ENCODE assay signal across 8 mouse cellular contexts in genomic region chr17:57061069-57061468, GRCm38 (mm10). TPM values are rescaled to one million over a fixed set of nuclear protein-coding genes. Genes with fewer than 3 reads are reported as not detected.
DNase-seq lines count a peak whose midpoint lies in the region; ATAC-seq and TF ChIP-seq lines count a peak whose summit lies in the region.

No protein-coding gene starts in this region.

- no peak overlapping the region for H3K27ac ChIP-seq in left cerebral cortex, adult 2 months
- H3K27ac ChIP-seq in embryonic facial prominence, embryonic 12.5 days = no peak overlapping the region
- no peak overlapping the region for H3K27ac ChIP-seq in midbrain, embryonic 11.5 days (ENCODE audit: low read depth, low read length)

- peaks cover 48% of the 10 kb centered on the region for H3K27me3 ChIP-seq in embryonic facial prominence, embryonic 12.5 days
- H3K27me3 ChIP-seq in midbrain, embryonic 11.5 days (ENCODE audit: control insufficient read depth, insufficient read depth, low read length) = peaks cover 27% of the 10 kb centered on the region

- 45% methylated on average over 10 of the region's 10 CpGs for WGBS in embryonic facial prominence, embryonic 12.5 days
- 47% methylated on average over 10 of the region's 10 CpGs for WGBS in midbrain, embryonic 11.5 days

- no peak overlapping the region for H3K9ac ChIP-seq in embryonic facial prominence, embryonic 12.5 days
- H3K9ac ChIP-seq in midbrain, embryonic 11.5 days (ENCODE audit: low read length) = peak overlapping the region; percentile 55; the same call in 1 of the 2 replicates

- no peak for TF ChIP-seq CTCF in left cerebral cortex, adult 2 months (IDR thresholded peaks at IDR 0.05)

- H3K4me1 ChIP-seq in embryonic facial prominence, embryonic 12.5 days = peaks cover 8% of the 10 kb centered on the region; the same call in 1 of the 2 replicates
- H3K4me1 ChIP-seq in midbrain, embryonic 11.5 days (ENCODE audit: control insufficient read depth, insufficient read depth, low read length) = peaks cover 15% of the 10 kb centered on the region

- H3K36me3 ChIP-seq in embryonic facial prominence, embryonic 12.5 days = no peaks in the 10 kb centered on the region
- 0 out of 2 replicates have a peak, but pooled peaks cover 4% of the 10 kb centered on the region for H3K36me3 ChIP-seq in midbrain, embryonic 11.5 days (ENCODE audit: control insufficient read depth, insufficient read depth, low read length)

- intact Hi-C loops in left cerebral cortex, adult 2 months (cut with DNase I) = loop anchor here (2.0 kb wide), 1 partner anchor 186 kb away; no protein-coding TSS in a partner anchor
- intact Hi-C loops in left cerebral cortex, postnatal 14 days (cut with DNase I) = no loop called here

- no peak for ATAC-seq in embryonic facial prominence, embryonic 12.5 days (ENCODE audit: insufficient number of reproducible peaks, insufficient read depth, low FRiP score, low TSS enrichment)
- ATAC-seq in midbrain, embryonic 11.5 days (ENCODE audit: low FRiP score) = no peak; the same call in 1 of the 2 replicates

- H3K4me3 ChIP-seq in left cerebral cortex, adult 2 months = peak overlapping the region; percentile 97; the same call in 1 of the 2 replicates
- H3K4me3 ChIP-seq in embryonic facial prominence, embryonic 12.5 days = 0 out of 2 replicates have a peak overlapping the region, but pooled peaks have one; percentile 87
- H3K4me3 ChIP-seq in midbrain, embryonic 11.5 days (ENCODE audit: low read depth, low read length) = peak overlapping the region; percentile 79; the same call in 1 of the 2 replicates

- peak overlapping the region; percentile 92 for H3K4me2 ChIP-seq in embryonic facial prominence, embryonic 12.5 days (replicated peaks)
- H3K4me2 ChIP-seq in midbrain, embryonic 11.5 days = peak overlapping the region; percentile 73

- no peak for DNase-seq in left cerebral cortex, adult 2 months (ENCODE audit: extremely low spot score in 1 of 2, low spot score in 2 of 2)
- DNase-seq in left cerebral cortex, postnatal 14 days (ENCODE audit: low spot score in 2 of 2) = no peak
- peak; percentile 75 for DNase-seq in induced T-regulatory cell, adult 2 months (ENCODE audit: low read depth)
- peak; percentile 87 for DNase-seq in midbrain, embryonic 11.5 days (ENCODE audit: low spot score, missing footprints)
- no peak for DNase-seq in layer of hippocampus, postnatal 25 days (ENCODE audit: extremely low spot score in 1 of 2, low spot score in 1 of 2)
- no peak for DNase-seq in layer of hippocampus, adult 9-11 months
- DNase-seq in embryo, embryonic 10 days (ENCODE audit: low spot score) = no peak

- no peaks in the 10 kb centered on the region for H3K9me3 ChIP-seq in embryonic facial prominence, embryonic 12.5 days
- H3K9me3 ChIP-seq in midbrain, embryonic 11.5 days (ENCODE audit: control insufficient read depth, low read length) = no peaks in the 10 kb centered on the region

RNA-seq across cellular contexts. Expression of gene Slc25a23, which starts 1.4 kb away (rescaled TPM):
- total RNA-seq in left cerebral cortex, adult 2 months (2021) = 100 to 1,000 TPM; 322 to 366 TPM
- total RNA-seq in left cerebral cortex, postnatal 14 days (2021) = 100 to 1,000 TPM; 361 to 364 TPM
- 10.1 TPM in 2 replicates for polyA plus RNA-seq in embryonic facial prominence, embryonic 12.5 days (2016; fragmentation: Nextera tagmentation; extraction: Ambion mirVana)
- 14.2 and 16.5 TPM in 2 replicates for polyA plus RNA-seq in midbrain, embryonic 11.5 days (2014; fragmentation: Nextera tagmentation; extraction: Ambion mirVana)
- total RNA-seq in layer of hippocampus, postnatal 25 days (2021) = 100 to 1,000 TPM; 351 to 373 TPM

RNA-seq across cellular contexts. Expression of gene Crb3, which starts 2.2 kb away (rescaled TPM):
- total RNA-seq in left cerebral cortex, adult 2 months (2021) = under 1 TPM in 1 of 2 experiments, not detected in 1; 0.77 TPM
- 1 to 10 TPM in 1 of 2 experiments, not detected in 1; 1.6 TPM for total RNA-seq in left cerebral cortex, postnatal 14 days (2021)
- 5.0 and 5.2 TPM in 2 replicates for polyA plus RNA-seq in embryonic facial prominence, embryonic 12.5 days (2016; fragmentation: Nextera tagmentation; extraction: Ambion mirVana)
- 0.80 and 1.2 TPM in 2 replicates for polyA plus RNA-seq in midbrain, embryonic 11.5 days (2014; fragmentation: Nextera tagmentation; extraction: Ambion mirVana)
- under 1 TPM in 1 of 2 experiments, not detected in 1; 0.99 TPM for total RNA-seq in layer of hippocampus, postnatal 25 days (2021)

RNA-seq across cellular contexts. Expression of gene Dennd1c, which starts 17.2 kb away (rescaled TPM):
- 1 to 10 TPM; 1.0 to 1.5 TPM for total RNA-seq in left cerebral cortex, adult 2 months (2021)
- 1 to 10 TPM; 1.8 to 1.9 TPM for total RNA-seq in left cerebral cortex, postnatal 14 days (2021)
- polyA plus RNA-seq in embryonic facial prominence, embryonic 12.5 days (2016; fragmentation: Nextera tagmentation; extraction: Ambion mirVana) = 1.4 and 3.2 TPM in 2 replicates
- 2.2 and 2.7 TPM in 2 replicates for polyA plus RNA-seq in midbrain, embryonic 11.5 days (2014; fragmentation: Nextera tagmentation; extraction: Ambion mirVana)
- 1 to 10 TPM in 1 of 2 experiments, under 1 TPM in 1; 0.47 to 2.0 TPM for total RNA-seq in layer of hippocampus, postnatal 25 days (2021)

RNA-seq across cellular contexts. Expression of gene Slc25a41, which starts 19.6 kb away (rescaled TPM):
- not detected for total RNA-seq in left cerebral cortex, adult 2 months (2021)
- total RNA-seq in left cerebral cortex, postnatal 14 days (2021) = not detected
- polyA plus RNA-seq in embryonic facial prominence, embryonic 12.5 days (2016; fragmentation: Nextera tagmentation; extraction: Ambion mirVana) = 0.13 TPM in 1 of 2 replicates, not detected in the other
- polyA plus RNA-seq in midbrain, embryonic 11.5 days (2014; fragmentation: Nextera tagmentation; extraction: Ambion mirVana) = not detected in 2 replicates
- under 1 TPM in 1 of 2 experiments, not detected in 1; 0.22 TPM for total RNA-seq in layer of hippocampus, postnatal 25 days (2021)

RNA-seq across cellular contexts. Expression of gene Tubb4a, which starts 26.5 kb away (rescaled TPM):
- 100 to 1,000 TPM; 584 to 587 TPM for total RNA-seq in left cerebral cortex, adult 2 months (2021)
- 100 to 1,000 TPM; 671 to 695 TPM for total RNA-seq in left cerebral cortex, postnatal 14 days (2021)
- polyA plus RNA-seq in embryonic facial prominence, embryonic 12.5 days (2016; fragmentation: Nextera tagmentation; extraction: Ambion mirVana) = 31.9 and 35.5 TPM in 2 replicates
- 167 and 171 TPM in 2 replicates for polyA plus RNA-seq in midbrain, embryonic 11.5 days (2014; fragmentation: Nextera tagmentation; extraction: Ambion mirVana)
- 100 to 1,000 TPM; 633 to 647 TPM for total RNA-seq in layer of hippocampus, postnatal 25 days (2021)

Comparison
In these comparisons a context has a peak if more than half of its experiments do, and no peak if none do; other contexts are left out.
1. DNase-seq: peak in induced T-regulatory cell, adult 2 months (single experiment) and midbrain, embryonic 11.5 days (single experiment); none in left cerebral cortex, adult 2 months (0 of 2), left cerebral cortex, postnatal 14 days (0 of 2), layer of hippocampus, postnatal 25 days (0 of 2), layer of hippocampus, adult 9-11 months (single experiment) and embryo, embryonic 10 days (single experiment).
2. Peak in every context shown above with its lines, with median percentiles within 50 percentile points of each other: H3K4me3 ChIP-seq.